Mouse (Mus musculus) neural tube, embryonic 12.5 days (tissue): ENCODE measurements at regions not wholly inside any gene's neighbourhood (a gene's known extent, or its start where the extent isn't known, plus 50 kb on each side); places are given as distances from the start of the nearest gene placed in this dataset.

Experiments
- ATAC-seq: fragments of 200-750 bp; cut with Nextera tagmentation; 2 replicates; pipeline ENCODE4 v1.8.0; 2017; ENCODE audit warnings: low read depth, mild to moderate bottlenecking, moderate TSS enrichment, moderate library complexity; ENCODE audit not compliant: low FRiP score
- H3K27ac ChIP-seq: fragments of 300-500 bp; sonication (generic); 2 replicates; pipeline ENCODE4 v1.5.1; 2016
- H3K27me3 ChIP-seq: fragments of 300-500 bp; sonication (generic); replicated peaks from 2 replicates; pipeline ENCODE4 v1.6.1; 2016; ENCODE audit warnings: mild to moderate bottlenecking
- H3K36me3 ChIP-seq: fragments of 300-500 bp; sonication (generic); 2 replicates; pipeline ENCODE4 v1.6.1; 2016; ENCODE audit warnings: mild to moderate bottlenecking
- H3K4me1 ChIP-seq: fragments of 300-500 bp; sonication (generic); 2 replicates; pipeline ENCODE4 v1.6.1; 2016
- H3K4me2 ChIP-seq: fragments of 300-500 bp; sonication (generic); replicated peaks from 2 replicates; pipeline ENCODE4 v1.6.1; 2016; ENCODE audit warnings: mild to moderate bottlenecking
- H3K4me3 ChIP-seq: fragments of 300-500 bp; sonication (generic); 2 replicates; pipeline ENCODE4 v1.5.1; 2016
- H3K9ac ChIP-seq: fragments of 300-500 bp; sonication (generic); 2 replicates; pipeline ENCODE4 v1.6.1; 2016; ENCODE audit warnings: mild to moderate bottlenecking
- H3K9me3 ChIP-seq: fragments of 300-500 bp; sonication (generic); 2 replicates; pipeline ENCODE4 v1.6.1; 2016; ENCODE audit warnings: mild to moderate bottlenecking
- WGBS: fragments of 180-500 bp; shearing (Covaris S2); methylation state at CpG from one replicate; pipeline ENCODE4 v1.1.7; 2016; 5-methylcytosine and 5-hydroxymethylcytosine counted together

DNA sequence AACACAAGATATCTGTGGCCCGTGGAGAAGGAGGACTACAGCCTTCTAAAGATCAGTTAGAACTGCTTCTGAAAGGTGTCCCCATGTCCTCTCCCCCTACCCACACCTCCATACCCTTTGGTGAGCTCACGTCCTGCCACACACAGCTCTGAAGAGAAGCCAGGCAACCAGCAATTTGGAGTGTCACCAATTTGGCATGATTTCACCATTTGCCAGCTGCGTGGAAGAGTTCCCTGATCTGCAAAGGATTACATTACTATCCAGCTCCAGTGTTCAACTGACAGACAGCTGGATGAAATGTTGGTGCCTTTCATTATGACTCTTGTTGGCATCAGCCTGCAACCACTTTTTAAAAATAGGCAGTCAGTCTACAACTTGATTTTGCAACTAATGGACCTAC lies 92.8 kb upstream of the Slc24a5 start:
- no peak overlapping the region for H3K4me3 ChIP-seq
- H3K4me2 ChIP-seq = no peak overlapping the region
- no peak overlapping the region for H3K9ac ChIP-seq
- no peaks in the 10 kb centered on the region for H3K36me3 ChIP-seq
- no peaks in the 10 kb centered on the region for H3K9me3 ChIP-seq
- ATAC-seq = no peak
- no peaks in the 10 kb centered on the region for H3K4me1 ChIP-seq
- WGBS = 69% methylated on average over 3 of the region's 3 CpGs
- no peak overlapping the region for H3K27ac ChIP-seq
- H3K27me3 ChIP-seq = no peaks in the 10 kb centered on the region

DNA sequence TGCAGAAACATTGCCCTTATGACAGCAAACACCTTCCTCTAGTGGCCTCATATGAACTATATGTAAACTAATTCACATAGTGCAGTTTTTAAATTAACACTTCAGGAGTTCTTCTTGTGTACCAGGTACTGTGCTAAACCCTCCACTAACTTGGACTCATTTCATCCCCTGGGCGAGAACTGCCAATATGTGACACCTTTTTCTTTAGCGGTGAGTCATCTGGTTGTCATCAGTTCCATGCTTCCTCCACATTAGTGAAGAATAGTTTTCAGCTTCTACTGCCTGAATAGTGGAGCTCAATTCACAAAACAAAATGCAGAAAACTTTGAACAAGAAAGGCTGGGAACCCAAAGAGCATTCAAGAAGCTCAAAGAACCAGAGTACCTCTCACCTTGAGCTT lies 76.9 kb upstream of the Slc24a5 start:
- H3K9me3 ChIP-seq = no peaks in the 10 kb centered on the region
- no peaks in the 10 kb centered on the region for H3K36me3 ChIP-seq
- no peak overlapping the region for H3K27ac ChIP-seq
- H3K9ac ChIP-seq = no peak overlapping the region
- no peaks in the 10 kb centered on the region for H3K27me3 ChIP-seq
- no peak overlapping the region for H3K4me3 ChIP-seq
- H3K4me1 ChIP-seq = no peaks in the 10 kb centered on the region
- no peak overlapping the region for H3K4me2 ChIP-seq
- 91% methylated on average over 2 of the region's 2 CpGs for WGBS
- no peak for ATAC-seq

GRCm38 (mm10) chr2:125015007-125015406 lies 52.9 kb upstream of the Slc24a5 start:
- Histone ChIP-seq H3K9me3 (no peaks in the 10 kb centered on the region), H3K4me2 (no peak overlapping the region), H3K27me3 (no peaks in the 10 kb centered on the region), H3K4me1 (no peaks in the 10 kb centered on the region), H3K36me3 (no peaks in the 10 kb centered on the region), H3K9ac (no peak overlapping the region), H3K4me3 (no peak overlapping the region), H3K27ac (no peak overlapping the region)
- whole genome bisulfite sequencing = 78% methylated on average over 1 of the region's 1 CpGs
- ATAC-seq = no peak

GRCm38 (mm10) chr2:125016946-125017345 lies 51.0 kb upstream of the Slc24a5 start:
- 93% methylated on average over 1 of the region's 1 CpGs for WGBS
- ATAC-seq = no peak

More at GRCm38 (mm10) chr2:125016946-125017345, 51.0 kb upstream of the Slc24a5 start:
- Histone ChIP-seq H3K4me3 (no peak overlapping the region), H3K9me3 (no peaks in the 10 kb centered on the region), H3K36me3 (no peaks in the 10 kb centered on the region), H3K27ac (no peak overlapping the region), H3K4me2 (no peak overlapping the region), H3K4me1 (no peaks in the 10 kb centered on the region), H3K27me3 (no peaks in the 10 kb centered on the region), H3K9ac (no peak overlapping the region)
